Mouse (Mus musculus): Measurements from ENCODE around the gene Prr5. TPM values are rescaled to one million over a fixed set of nuclear protein-coding genes. Genes with fewer than 3 reads are reported as not detected.
A peak's percentile ranks its signal among the peaks of the same experiment; 100 is the strongest.

The Prr5 gene
- total RNA-seq (2014; rRNA removed), result 25.5 and 34.2 TPM in 2 replicates
- 33.2 and 36.6 TPM in 2 replicates for polyA plus RNA-seq (2015; fragmentation: Nextera tagmentation; extraction: Ambion mirVana)

DNA sequence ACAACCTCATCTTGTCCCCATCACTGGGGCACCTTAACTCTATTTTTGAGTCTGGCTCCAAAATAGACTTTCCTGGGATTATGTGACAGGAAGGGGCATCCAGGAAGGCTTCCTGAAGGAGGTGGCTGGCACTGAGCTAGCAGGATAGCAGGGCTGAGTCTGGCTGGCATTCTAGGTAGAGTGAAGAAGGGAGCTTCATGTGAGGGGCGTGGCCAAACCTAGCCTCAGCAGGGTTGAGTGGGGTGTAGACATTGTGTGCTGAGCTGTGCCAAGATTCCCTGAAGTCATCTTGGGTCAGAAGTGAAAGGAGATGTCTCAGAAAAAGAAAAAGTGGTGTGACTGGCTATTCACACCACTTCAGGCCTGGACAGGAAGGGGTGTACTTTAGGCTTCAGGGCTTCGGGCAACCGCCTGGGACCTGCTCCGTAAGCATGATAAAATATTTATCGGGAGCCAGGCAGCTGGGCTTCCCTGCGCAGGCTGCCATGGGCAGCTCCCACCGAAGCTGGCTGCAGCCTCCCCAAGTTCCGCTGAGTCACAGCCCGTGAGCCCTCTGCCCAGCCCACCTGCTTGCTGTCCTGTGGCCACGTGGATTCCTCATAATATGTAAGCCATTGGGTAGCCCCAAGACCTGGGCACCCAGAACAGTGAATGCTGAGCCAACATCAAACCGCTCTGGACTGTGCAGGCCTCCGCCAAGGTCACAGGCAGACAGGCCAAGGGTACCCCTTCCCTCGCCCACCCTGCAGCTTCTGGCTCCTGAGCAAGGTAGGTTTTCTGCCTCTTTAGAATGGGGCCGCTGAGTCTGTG is at the start of gene Prr5:
Prr5 (plus strand) TSS at position 683 of the 810 bp plus-strand sequence.
- H3K36me3 ChIP-seq (ENCODE audit: insufficient read depth, low read length), result no peaks in the 10 kb centered on the region
- H3K9me3 ChIP-seq (ENCODE audit: low read length), result no peaks in the 10 kb centered on the region
- peak within 1 kb of the TSS; percentile 46; the same call in 1 of the 2 replicates for H3K27ac ChIP-seq
- no peak within 1 kb of the TSS for H3K4me2 ChIP-seq (ENCODE audit: low read depth, low read length)
- H3K4me3 ChIP-seq (ENCODE audit: low read length), result no peak within 1 kb of the TSS
- H3K4me1 ChIP-seq (ENCODE audit: insufficient read depth, low read length), result peaks cover 26% of the 10 kb centered on the region
- TF ChIP-seq CTCF (IDR thresholded peaks at IDR 0.05; ENCODE audit: low read depth), result no peak
- no peak for DNase-seq (ENCODE audit: low spot score)
- no peak within 1 kb of the TSS; the same call in 1 of the 2 replicates for H3K9ac ChIP-seq (replicated peaks; ENCODE audit: low read length)
- H3K27me3 ChIP-seq (ENCODE audit: insufficient read depth, low read length), result no peaks in the 10 kb centered on the region
- no peak for ATAC-seq
- WGBS, result 48% methylated on average over 14 of the region's 14 CpGs

DNA sequence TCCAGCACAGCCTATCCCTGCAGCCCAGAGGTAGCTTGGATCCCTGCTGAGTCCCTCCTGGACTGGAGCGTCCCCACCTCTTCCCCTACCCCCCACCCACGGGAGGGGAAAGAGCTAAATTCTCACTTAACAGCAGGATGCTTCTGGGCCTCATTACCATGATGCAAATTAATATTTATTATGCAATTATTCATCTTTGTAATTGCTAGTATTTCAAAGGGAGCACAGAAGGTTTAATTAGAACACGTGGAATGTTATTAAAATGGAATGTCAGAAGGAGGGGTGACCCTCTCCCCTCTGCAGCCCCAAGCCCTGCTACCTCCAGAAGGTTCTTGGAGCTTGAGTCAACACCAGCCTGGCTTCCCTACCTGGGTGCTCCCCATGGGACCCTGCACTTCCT is 49.4 kb upstream of the Prr5 start:
- H3K27ac ChIP-seq, result no peak overlapping the region
- no peak overlapping the region for H3K4me3 ChIP-seq (ENCODE audit: low read length)
- no peaks in the 10 kb centered on the region for H3K36me3 ChIP-seq (ENCODE audit: insufficient read depth, low read length)
- no peaks in the 10 kb centered on the region; the same call in 1 of the 2 replicates for H3K27me3 ChIP-seq (ENCODE audit: insufficient read depth, low read length)
- no peak overlapping the region for H3K4me2 ChIP-seq (ENCODE audit: low read depth, low read length)
- no peak overlapping the region for H3K9ac ChIP-seq (replicated peaks; ENCODE audit: low read length)
- ATAC-seq (no peak), DNase-seq (ENCODE audit: low spot score) (no peak)
- no peak for TF ChIP-seq CTCF (IDR thresholded peaks at IDR 0.05; ENCODE audit: low read depth)
- H3K9me3 ChIP-seq (ENCODE audit: low read length), result no peaks in the 10 kb centered on the region
- 43% methylated on average over 3 of the region's 3 CpGs for WGBS
- H3K4me1 ChIP-seq (ENCODE audit: insufficient read depth, low read length), result peaks cover 8% of the 10 kb centered on the region

DNA sequence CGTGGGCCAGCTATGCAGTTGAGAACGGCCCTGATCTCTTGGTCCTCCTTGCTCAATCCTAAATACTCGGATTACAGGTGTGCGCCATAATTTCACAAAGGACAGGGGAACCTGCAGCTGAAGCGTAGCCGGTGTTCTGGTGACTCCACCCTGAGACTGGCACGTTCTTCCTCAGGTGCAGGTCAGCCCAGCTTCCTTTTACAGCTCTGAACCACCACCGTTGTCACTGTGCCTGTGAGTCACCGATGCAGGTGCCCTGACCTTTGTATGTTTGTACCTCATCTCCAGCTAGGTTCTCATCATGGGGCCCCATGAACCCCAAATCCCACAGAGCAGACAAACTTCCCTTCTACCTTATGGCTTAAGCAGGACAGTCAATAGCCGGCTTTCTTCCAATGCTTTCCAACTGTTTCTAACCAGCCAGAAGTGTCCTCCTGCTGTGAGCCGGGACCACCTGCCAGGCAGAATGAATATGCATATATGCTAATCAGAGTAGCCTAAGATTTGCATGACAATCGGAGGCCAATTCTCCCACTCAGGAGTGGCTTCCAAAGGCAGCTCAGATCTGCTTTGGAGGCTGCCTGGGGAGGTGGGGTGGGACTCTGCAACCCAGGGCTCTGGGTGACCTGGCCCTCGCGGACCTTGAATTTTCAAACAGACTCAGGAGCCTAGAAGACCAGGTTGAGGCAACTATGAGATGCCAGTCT is 47.5 kb upstream of the Prr5 start:
- DNase-seq (ENCODE audit: low spot score) (peak; percentile 72), ATAC-seq (no peak)
- 26% methylated on average over 14 of the region's 14 CpGs for WGBS
- Histone ChIP-seq H3K27ac (no peak overlapping the region), H3K4me2 (ENCODE audit: low read depth, low read length) (0 out of 2 replicates have a peak overlapping the region, but pooled peaks have one; percentile 7), H3K9ac (replicated peaks; ENCODE audit: low read length) (no peak overlapping the region), H3K36me3 (ENCODE audit: insufficient read depth, low read length) (no peaks in the 10 kb centered on the region), H3K9me3 (ENCODE audit: low read length) (no peaks in the 10 kb centered on the region), H3K4me3 (ENCODE audit: low read length) (no peak overlapping the region), H3K4me1 (ENCODE audit: insufficient read depth, low read length) (peaks cover 20% of the 10 kb centered on the region), H3K27me3 (ENCODE audit: insufficient read depth, low read length) (no peaks in the 10 kb centered on the region)
- no peak for TF ChIP-seq CTCF (IDR thresholded peaks at IDR 0.05; ENCODE audit: low read depth)

DNA sequence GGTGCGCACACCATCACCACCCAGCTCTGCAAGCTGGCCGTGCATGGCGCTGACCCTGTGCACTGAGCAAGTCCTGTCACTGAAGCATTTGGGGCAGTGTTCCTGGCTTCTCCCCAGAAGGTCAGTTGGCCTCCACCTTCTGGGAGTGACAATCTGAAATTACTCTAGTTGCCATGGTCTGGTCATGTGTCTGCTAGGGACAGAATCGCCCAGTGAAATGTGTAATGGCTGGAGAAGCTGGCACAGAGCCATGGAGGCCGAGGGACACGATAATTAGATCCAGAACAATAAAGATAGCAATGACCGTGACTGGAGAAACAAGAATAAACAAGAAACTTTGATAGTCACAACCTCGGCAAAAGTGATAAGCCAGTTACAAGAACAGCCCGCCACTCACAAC is 44.5 kb upstream of the Prr5 start:
- Histone ChIP-seq H3K9ac (replicated peaks; ENCODE audit: low read length) (no peak overlapping the region), H3K27ac (no peak overlapping the region), H3K9me3 (ENCODE audit: low read length) (no peaks in the 10 kb centered on the region), H3K36me3 (ENCODE audit: insufficient read depth, low read length) (no peaks in the 10 kb centered on the region), H3K4me3 (ENCODE audit: low read length) (no peak overlapping the region), H3K4me1 (ENCODE audit: insufficient read depth, low read length) (peaks cover 26% of the 10 kb centered on the region), H3K4me2 (ENCODE audit: low read depth, low read length) (no peak overlapping the region), H3K27me3 (ENCODE audit: insufficient read depth, low read length) (0 out of 2 replicates have a peak, but pooled peaks cover 4% of the 10 kb centered on the region)
- DNase-seq (ENCODE audit: low spot score) (no peak), ATAC-seq (no peak)
- TF ChIP-seq CTCF (IDR thresholded peaks at IDR 0.05; ENCODE audit: low read depth), result no peak
- 46% methylated on average over 9 of the region's 9 CpGs for WGBS

DNA sequence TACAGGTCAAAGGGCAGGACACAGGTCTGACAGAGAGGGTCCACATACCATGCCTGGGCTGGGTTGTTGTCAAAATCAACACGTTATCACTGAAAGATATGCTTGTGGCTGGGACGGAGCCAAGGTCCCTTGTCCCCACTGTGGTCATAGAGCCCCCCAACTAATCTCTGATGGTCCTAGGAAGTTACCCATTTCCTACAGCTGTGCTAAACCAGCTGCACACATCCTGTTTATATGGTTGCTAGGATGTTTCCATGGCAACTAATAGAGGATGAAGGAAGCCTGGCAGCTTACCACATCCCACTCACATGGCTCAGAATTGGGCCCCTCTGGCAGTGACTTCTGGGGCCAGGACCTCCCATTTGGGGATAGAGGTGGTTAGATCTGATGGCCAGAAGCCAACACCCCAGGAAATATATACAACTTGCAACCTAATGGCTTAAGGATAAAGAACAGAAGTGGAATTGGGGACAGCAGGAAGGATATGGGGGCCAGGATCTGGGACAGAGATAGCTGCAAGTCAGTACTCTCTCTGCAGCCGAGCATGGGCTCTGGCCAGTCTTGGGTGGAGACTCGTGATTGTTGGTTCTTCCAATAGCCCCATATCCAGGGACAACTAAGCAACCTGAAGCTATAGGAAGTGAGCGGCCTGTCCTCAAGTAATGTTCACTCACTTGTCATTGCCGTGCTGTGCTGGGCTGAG is 43.6 kb upstream of the Prr5 start:
- peak; percentile 61; the same call in 1 of the 2 replicates for ATAC-seq
- H3K36me3 ChIP-seq (ENCODE audit: insufficient read depth, low read length), result no peaks in the 10 kb centered on the region
- no peak for TF ChIP-seq CTCF (IDR thresholded peaks at IDR 0.05; ENCODE audit: low read depth)

DNA sequence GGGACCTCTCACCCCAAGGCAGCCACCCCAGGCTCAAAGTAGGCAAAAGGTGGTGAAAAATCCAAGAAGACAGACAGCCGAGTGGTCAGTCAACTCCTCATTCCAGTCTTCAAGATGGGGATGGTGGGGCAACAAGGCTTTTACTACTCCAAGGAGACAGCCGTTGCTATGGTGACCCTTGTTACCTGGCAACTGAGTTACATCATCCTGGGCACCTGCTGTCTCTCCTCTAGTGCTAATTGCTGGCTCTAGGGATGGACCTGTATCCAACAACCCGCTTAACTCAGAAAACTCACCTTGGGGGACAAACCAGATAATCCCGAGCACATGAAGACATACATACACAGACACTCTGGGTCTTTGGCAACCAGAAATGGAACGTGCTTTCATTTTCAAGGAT is 42.1 kb upstream of the Prr5 start:
- H3K9ac ChIP-seq (replicated peaks; ENCODE audit: low read length), result no peak overlapping the region
- H3K4me3 ChIP-seq (ENCODE audit: low read length), result no peak overlapping the region
- 48% methylated on average over 5 of the region's 5 CpGs for WGBS
- H3K4me2 ChIP-seq (ENCODE audit: low read depth, low read length), result no peak overlapping the region
- no peaks in the 10 kb centered on the region for H3K9me3 ChIP-seq (ENCODE audit: low read length)
- H3K36me3 ChIP-seq (ENCODE audit: insufficient read depth, low read length), result no peaks in the 10 kb centered on the region
- no peak overlapping the region for H3K27ac ChIP-seq
- TF ChIP-seq CTCF (IDR thresholded peaks at IDR 0.05; ENCODE audit: low read depth), result no peak
- H3K4me1 ChIP-seq (ENCODE audit: insufficient read depth, low read length), result peaks cover 19% of the 10 kb centered on the region
- H3K27me3 ChIP-seq (ENCODE audit: insufficient read depth, low read length), result 0 out of 2 replicates have a peak, but pooled peaks cover 4% of the 10 kb centered on the region
- ATAC-seq (no peak), DNase-seq (ENCODE audit: low spot score) (peak; percentile 76)

More for the DNA sequence above, 43.6 kb upstream of the Prr5 start:
- 47% methylated on average over 6 of the region's 6 CpGs for WGBS
- Histone ChIP-seq H3K4me2 (ENCODE audit: low read depth, low read length) (no peak overlapping the region), H3K4me3 (ENCODE audit: low read length) (no peak overlapping the region), H3K27ac (no peak overlapping the region), H3K9me3 (ENCODE audit: low read length) (no peaks in the 10 kb centered on the region), H3K4me1 (ENCODE audit: insufficient read depth, low read length) (peaks cover 26% of the 10 kb centered on the region), H3K9ac (replicated peaks; ENCODE audit: low read length) (no peak overlapping the region), H3K27me3 (ENCODE audit: insufficient read depth, low read length) (0 out of 2 replicates have a peak, but pooled peaks cover 4% of the 10 kb centered on the region)
- peak; percentile 77 for DNase-seq (ENCODE audit: low spot score)

Data from hindbrain, postnatal 0 days (tissue).